Mouse (Mus musculus) splenic B cell, adult 2 months (primary cell): Measurements from ENCODE around the gene Meaf6.

ENCODE experiments used
- DNase-seq: peaks from one replicate; pipeline ENCODE4 v3.0.0-alpha.2; 2011; ENCODE audit warnings: low read depth, low spot score
- H3K27me3 ChIP-seq: 2 replicates; pipeline ENCODE4 v1.6.1; 2012; ENCODE audit warnings: mild to moderate bottlenecking, low read length, moderate library complexity, mixed read lengths; ENCODE audit not compliant: control insufficient read depth, poor library complexity, insufficient read depth, severe bottlenecking
- H3K36me3 ChIP-seq: 2 replicates; pipeline ENCODE4 v1.6.1; 2012; ENCODE audit warnings: mild to moderate bottlenecking, low read length, moderate library complexity, mixed read lengths; ENCODE audit not compliant: control insufficient read depth, poor library complexity, insufficient read depth, severe bottlenecking

Meaf6 gene

DNA sequence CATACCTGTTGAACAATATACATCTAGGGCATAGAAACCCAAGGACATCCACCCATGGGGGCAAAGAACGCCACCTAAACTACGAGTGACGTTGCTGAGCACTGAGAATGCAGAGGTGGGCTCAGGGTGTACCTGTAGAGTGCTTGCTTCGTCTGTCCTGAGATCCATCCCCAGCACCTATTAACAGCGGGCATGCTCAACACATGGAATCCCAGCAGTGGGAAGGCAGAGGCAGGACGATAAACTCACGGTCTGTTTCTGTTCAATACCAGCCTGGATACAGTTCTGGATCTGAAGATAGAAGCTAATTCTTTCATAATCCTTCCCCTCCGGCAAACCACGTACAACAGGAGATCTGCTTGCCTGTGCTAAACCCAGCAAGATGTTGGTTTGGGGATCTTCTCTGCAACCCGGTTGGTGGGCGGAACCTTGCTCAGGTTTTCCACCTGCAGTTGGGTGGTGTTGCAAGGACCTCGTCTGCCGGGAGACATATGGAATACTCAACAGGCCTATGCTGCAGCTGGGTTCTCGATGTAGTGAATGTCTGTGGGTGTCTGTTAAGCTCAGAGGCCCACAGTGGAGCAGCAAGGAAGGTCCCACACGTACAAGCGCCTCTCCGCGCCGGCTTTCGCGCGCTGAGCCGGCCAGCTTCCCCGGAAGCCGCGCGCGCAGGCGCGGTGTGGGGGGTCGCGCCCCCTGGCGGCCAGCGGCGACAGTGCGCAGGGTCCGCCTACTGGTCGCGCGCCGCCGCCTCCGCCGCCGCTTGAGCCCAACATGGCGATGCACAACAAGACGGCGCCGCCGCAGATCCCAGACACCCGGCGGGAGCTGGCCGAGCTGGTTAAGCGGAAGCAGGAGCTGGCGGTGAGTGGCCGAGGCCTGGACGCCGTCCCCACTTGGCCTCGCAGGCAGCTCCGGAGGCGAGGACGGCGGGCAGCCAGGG is at the start of gene Meaf6:
Meaf6 (plus strand) TSS at position 732 of the 943 bp plus-strand sequence.
- DNase-seq, result peak; percentile 90
- Histone ChIP-seq H3K27me3 (no peaks in the 10 kb centered on the region), H3K36me3 (no peaks in the 10 kb centered on the region; the same call in none of the 2 replicates)

- H3K27me3 ChIP-seq, result no peaks in the 10 kb centered on the region
- DNase-seq, result no peak
- H3K36me3 ChIP-seq, result peaks cover 14% of the 10 kb centered on the region
Observed at GRCm38 (mm10) chr4:125044454-125044853, 40.5 kb upstream of the Meaf6 start.

DNA sequence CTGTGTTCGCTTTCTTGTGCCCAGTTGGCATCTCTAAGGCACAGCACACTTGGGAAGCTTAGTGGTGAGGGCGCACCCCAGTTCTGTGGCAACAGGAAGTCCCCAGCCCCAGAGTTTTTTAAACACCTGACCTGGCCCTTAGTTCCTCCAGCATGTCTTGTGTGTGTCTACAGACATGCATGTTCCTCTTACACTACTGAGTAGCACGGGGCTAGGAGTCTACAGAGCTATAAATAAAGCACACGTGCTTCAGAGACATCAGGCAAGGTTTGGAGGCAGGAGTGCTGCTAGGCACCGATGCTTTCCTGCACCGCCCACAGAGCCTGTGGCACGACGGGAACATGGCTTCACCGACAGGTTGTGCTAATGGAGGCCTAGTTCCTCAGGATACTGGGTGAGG is 29.5 kb upstream of the Meaf6 start:
- Histone ChIP-seq H3K36me3 (peaks cover 10% of the 10 kb centered on the region), H3K27me3 (no peaks in the 10 kb centered on the region)
- DNase-seq, result peak; percentile 53

DNA sequence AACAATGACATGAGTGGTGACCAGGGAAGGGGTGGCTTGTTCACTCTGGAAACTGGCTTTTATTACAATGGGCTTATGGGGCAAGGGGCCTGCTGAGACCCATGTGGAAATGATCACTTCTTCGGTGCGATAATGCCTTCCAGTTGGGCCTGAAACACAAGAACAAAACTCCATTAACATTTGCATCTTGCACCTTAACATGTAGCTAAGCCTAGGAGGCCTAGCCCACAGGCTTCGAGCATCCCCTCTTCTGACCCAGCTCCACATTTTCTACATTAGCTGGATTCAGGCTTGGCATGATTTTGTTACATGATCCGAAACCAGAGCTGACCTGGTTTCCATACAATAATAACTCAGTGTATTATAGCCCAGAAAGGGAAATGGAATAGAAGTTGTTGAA is 28.5 kb upstream of the Meaf6 start:
- peaks cover 10% of the 10 kb centered on the region for H3K36me3 ChIP-seq
- H3K27me3 ChIP-seq, result no peaks in the 10 kb centered on the region
- no peak for DNase-seq

DNA sequence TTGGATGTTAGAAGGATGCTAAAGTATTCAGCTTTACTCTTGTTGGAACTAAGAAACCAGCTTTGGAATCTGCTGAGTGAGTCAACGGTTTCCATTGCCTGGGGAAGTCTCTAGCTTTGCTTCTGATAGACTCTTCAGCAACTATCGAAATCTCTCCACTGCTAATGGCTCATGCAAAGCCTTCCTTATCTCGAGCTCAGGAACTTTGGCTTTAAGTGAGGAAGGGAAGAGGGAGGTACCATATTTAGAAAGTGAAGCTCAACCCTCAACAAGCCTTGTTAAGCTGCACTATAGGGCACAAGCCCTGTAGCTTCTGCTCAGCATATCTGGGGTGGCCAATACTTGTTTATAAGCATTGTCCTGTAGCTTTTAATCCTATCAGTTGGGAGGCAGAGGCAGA is 27.7 kb upstream of the Meaf6 start:
- Histone ChIP-seq H3K27me3 (no peaks in the 10 kb centered on the region), H3K36me3 (peaks cover 7% of the 10 kb centered on the region)

DNA sequence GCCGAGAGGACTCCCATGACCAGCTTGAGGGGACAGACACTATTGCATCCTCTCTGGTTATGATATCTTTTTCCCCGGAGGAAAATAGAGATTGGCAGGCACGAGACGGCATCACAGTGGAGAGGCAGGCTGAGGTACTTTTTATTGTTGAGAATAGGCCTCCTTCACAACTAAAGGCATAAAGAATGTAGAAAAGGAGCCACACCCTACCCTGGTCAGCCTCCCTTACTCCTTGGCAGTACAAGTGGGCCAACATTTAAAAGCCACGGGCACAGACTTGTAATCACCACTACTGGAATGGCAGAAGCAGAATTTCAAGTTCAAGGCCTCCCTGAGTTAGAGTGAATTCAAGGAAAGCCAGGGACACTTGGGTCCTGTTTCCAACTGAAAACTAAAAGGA is 26.9 kb upstream of the Meaf6 start:
- peaks cover 3% of the 10 kb centered on the region; the same call in 1 of the 2 replicates for H3K36me3 ChIP-seq
- no peak for DNase-seq
- no peaks in the 10 kb centered on the region for H3K27me3 ChIP-seq

More for the DNA sequence above, 27.7 kb upstream of the Meaf6 start:
- DNase-seq, result no peak

GRCm38 (mm10) chr4:125059025-125059424 is 25.9 kb upstream of the Meaf6 start:
- DNase-seq, result peak; percentile 65
- Histone ChIP-seq H3K36me3 (no peaks in the 10 kb centered on the region), H3K27me3 (no peaks in the 10 kb centered on the region)

DNA sequence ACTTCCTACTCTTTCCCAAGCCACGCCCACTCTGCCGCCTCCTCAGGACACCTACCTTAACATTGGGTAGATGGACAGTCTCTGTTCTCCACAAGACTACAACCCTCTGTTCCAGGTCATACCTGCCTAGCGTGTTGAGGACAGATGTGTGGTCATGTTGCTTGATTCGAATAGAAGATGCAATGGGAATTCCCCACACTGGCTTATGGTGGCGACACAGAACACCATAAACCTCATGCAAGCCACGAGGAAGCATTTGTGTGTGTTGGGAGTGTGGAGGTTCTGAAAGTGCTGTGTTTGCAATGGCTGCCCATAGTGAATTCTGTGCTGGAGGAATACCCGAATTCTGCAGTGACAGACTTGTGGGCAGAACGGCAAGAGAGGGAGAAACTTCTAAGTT is 21.1 kb upstream of the Meaf6 start:
- no peak for DNase-seq
- Histone ChIP-seq H3K36me3 (no peaks in the 10 kb centered on the region; the same call in 1 of the 2 replicates), H3K27me3 (no peaks in the 10 kb centered on the region)

- no peaks in the 10 kb centered on the region for H3K27me3 ChIP-seq
- DNase-seq, result peak; percentile 77
- no peaks in the 10 kb centered on the region; the same call in none of the 2 replicates for H3K36me3 ChIP-seq
Observed at GRCm38 (mm10) chr4:125065517-125066307, 19.2 kb upstream of the Meaf6 start, which contains the start of gene Dnali1. Dnali1 (minus strand) TSS chr4:125065703.

DNA sequence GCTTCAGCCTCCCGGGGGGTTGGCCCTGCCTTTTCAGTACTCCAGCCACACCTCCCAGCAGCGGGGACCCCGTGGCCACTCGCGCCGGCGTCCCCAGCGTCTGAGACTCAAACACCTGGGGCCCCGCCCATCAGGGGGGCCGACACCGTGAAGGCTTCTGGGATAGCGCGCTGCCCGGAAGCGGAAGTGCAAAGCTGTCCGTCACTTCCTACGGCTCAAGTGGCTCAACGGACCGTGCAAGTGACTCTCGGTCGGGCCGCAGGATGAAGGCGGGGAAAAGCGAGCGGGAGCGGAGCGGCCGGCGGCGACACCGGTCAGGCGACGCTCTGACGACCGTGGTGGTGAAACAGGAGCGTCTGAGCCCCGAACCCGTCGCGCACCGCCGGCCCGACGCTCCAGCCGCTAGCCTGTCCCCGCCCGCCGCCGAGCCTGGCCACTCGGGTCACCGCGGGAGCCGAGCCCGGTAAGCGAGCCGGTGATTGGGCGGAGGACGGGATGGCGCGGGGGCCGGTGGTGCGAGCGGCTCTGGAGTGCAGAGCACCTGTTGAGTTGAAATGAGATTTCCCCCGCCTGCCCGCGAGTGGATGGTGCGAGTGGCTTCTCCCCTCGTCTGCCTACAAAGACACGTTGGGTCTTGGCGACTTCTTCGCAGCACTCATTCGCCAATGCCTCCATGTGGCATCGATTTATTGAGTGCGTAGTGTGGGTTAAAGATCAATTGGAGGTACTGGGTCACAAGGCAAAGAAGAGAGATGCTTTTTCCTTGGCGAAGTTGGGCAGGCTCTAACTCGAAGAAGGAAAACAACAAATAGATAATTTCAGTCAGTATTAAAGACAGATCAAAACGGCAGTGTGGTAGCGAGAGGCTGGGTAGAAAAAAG is 18.2 kb upstream of the Meaf6 start, which contains the start of gene Snip1:
Snip1 (plus strand) TSS at position 183 of the 881 bp plus-strand sequence.
- H3K27me3 ChIP-seq, result no peaks in the 10 kb centered on the region
- H3K36me3 ChIP-seq, result no peaks in the 10 kb centered on the region; the same call in none of the 2 replicates
- DNase-seq, result peak; percentile 95

DNA sequence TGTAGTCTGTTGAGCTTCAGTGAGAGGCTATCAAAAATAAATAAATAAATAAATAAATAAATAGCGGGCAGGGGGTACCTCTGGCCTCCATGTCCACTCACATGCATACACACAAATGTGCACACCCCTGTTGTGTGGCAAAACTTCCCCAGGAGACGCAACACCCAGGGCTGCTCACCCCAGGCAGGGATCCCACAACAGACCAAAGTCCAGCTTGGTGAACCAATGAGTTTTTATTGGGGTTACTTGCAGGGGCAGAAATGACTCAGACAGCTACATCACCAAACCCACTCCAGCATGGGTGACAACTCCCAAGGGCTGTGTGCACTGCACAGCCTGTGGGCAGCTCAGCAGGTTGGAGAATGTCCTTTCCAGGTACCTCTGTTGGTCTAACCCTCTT is 7.2 kb upstream of the Meaf6 start:
- Histone ChIP-seq H3K36me3 (peaks cover 3% of the 10 kb centered on the region), H3K27me3 (no peaks in the 10 kb centered on the region)
- no peak for DNase-seq

DNA sequence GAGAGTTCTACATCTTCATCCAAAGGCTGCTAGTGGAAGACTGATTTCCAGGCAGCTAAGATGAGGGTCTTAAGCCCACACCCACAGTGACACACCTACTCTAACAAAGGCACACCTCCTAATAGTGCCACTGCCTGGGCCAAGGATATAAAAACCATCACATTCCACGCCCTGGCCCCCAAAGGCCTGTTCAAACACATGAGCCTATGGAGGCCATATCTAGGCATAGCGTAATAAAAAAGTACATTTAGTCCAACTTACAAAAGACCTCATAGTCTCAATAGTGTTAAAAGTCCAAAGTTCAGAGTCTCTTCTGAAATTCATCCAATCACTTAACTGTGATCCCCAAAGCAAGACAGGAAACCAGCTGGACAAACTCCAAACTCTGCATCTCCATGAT is 6.2 kb upstream of the Meaf6 start:
- no peaks in the 10 kb centered on the region for H3K27me3 ChIP-seq
- DNase-seq, result no peak

GRCm38 (mm10) chr4:125085346-125085841 is 460 bp downstream of the Meaf6 start:
- DNase-seq, result peak; percentile 61
- Histone ChIP-seq H3K36me3 (no peaks in the 10 kb centered on the region; the same call in none of the 2 replicates), H3K27me3 (no peaks in the 10 kb centered on the region)

More for the DNA sequence above, 6.2 kb upstream of the Meaf6 start:
- H3K36me3 ChIP-seq, result no peaks in the 10 kb centered on the region; the same call in none of the 2 replicates

DNA sequence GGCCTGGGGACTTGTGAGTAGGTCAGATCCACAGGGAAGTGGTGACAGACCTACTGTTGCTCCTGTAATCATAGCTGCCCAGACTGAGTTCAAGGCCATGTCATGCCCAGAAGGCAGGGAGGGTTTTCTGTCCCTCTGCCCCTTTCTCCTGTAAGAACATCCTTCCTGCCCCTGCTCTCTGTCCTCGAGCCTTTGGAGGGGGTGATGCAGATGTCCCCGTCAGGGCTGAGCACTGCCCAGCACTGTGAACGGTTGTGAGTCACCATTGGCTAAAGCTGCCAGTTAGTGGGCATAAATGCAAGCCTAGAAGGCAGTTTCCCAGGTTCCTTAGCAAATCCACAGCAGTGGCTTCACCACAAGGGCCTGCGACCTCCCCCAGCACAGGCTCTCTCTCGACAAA is 8.1 kb downstream of the Meaf6 start:
- Histone ChIP-seq H3K27me3 (no peaks in the 10 kb centered on the region), H3K36me3 (no peaks in the 10 kb centered on the region; the same call in 1 of the 2 replicates)
- DNase-seq, result no peak
